In genomic region chr6:57701686-57702085, GRCm38 (mm10) we compare ENCODE assay signal across 9 mouse cellular contexts. TPM values are rescaled to one million over a fixed set of nuclear protein-coding genes. Genes with fewer than 3 reads are reported as not detected.
DNase-seq lines count a peak whose midpoint lies in the region; ATAC-seq lines count a peak whose summit lies in the region.
"Had no signal": no experiment of that assay in that cellular context is flagged by ENCODE, and none has a peak within 500 bp of the region (broad histone marks: within the 10 kb centered on the region; RNA-seq: fewer than 3 reads in every experiment).

No protein-coding gene starts in this region.

- no peaks in the 10 kb centered on the region for H3K4me1 ChIP-seq in kidney, embryonic 14.5 days (ENCODE audit: control insufficient read depth, insufficient read depth, low read length)
- peaks cover 15% of the 10 kb centered on the region for H3K4me1 ChIP-seq in embryonic facial prominence, embryonic 10.5 days
- peaks cover 16% of the 10 kb centered on the region for H3K4me1 ChIP-seq in hindbrain, embryonic 12.5 days
- H3K4me1 ChIP-seq in midbrain, embryonic 13.5 days (replicated peaks): peaks cover 31% of the 10 kb centered on the region

- WGBS in kidney, embryonic 14.5 days: 72% methylated on average over 4 of the region's 4 CpGs
- 66% methylated on average over 4 of the region's 4 CpGs for WGBS in embryonic facial prominence, embryonic 10.5 days
- WGBS in hindbrain, embryonic 12.5 days: 53% methylated on average over 4 of the region's 4 CpGs
- 35% methylated on average over 4 of the region's 4 CpGs for whole genome bisulfite sequencing in midbrain, embryonic 13.5 days

- H3K4me2 ChIP-seq in kidney, embryonic 14.5 days (replicated peaks; ENCODE audit: low read depth, low read length): peak overlapping the region; percentile 67
- H3K4me2 ChIP-seq in hindbrain, embryonic 12.5 days (replicated peaks): peak overlapping the region; percentile 58
- peak overlapping the region; percentile 71 for H3K4me2 ChIP-seq in midbrain, embryonic 13.5 days (replicated peaks)

- no peak overlapping the region for H3K4me3 ChIP-seq in kidney, embryonic 14.5 days (ENCODE audit: low read length)
- H3K4me3 ChIP-seq in embryonic facial prominence, embryonic 10.5 days: peak overlapping the region; percentile 81
- H3K4me3 ChIP-seq in hindbrain, embryonic 12.5 days: peak overlapping the region; percentile 49
- H3K4me3 ChIP-seq in midbrain, embryonic 13.5 days (replicated peaks): peak overlapping the region; percentile 57

- no peak overlapping the region for H3K27ac ChIP-seq in kidney, embryonic 14.5 days (ENCODE audit: low read depth, low read length)
- no peak overlapping the region; the same call in 1 of the 2 replicates for H3K27ac ChIP-seq in embryonic facial prominence, embryonic 10.5 days (replicated peaks)
- peak overlapping the region; percentile 98 for H3K27ac ChIP-seq in hindbrain, embryonic 12.5 days
- peak overlapping the region; percentile 99 for H3K27ac ChIP-seq in midbrain, embryonic 13.5 days

- no peak for DNase-seq in kidney, postnatal 14 days
- no peak for DNase-seq in embryonic facial prominence, embryonic 10.5 days (ENCODE audit: low spot score)
- no peak for DNase-seq in thymus, postnatal 25 days
- no peak for DNase-seq in right cerebral cortex, adult 18-20 months
- no peak for DNase-seq in ovary, adult 18-20 months (ENCODE audit: low spot score)

- no peak overlapping the region for H3K9ac ChIP-seq in kidney, embryonic 14.5 days (ENCODE audit: low read depth, low read length)
- peak overlapping the region; percentile 86 for H3K9ac ChIP-seq in hindbrain, embryonic 12.5 days
- H3K9ac ChIP-seq in midbrain, embryonic 13.5 days (replicated peaks): peak overlapping the region; percentile 83

- no peaks in the 10 kb centered on the region for H3K27me3 ChIP-seq in kidney, embryonic 14.5 days (ENCODE audit: control insufficient read depth, insufficient read depth, low read length)
- H3K27me3 ChIP-seq in embryonic facial prominence, embryonic 10.5 days (replicated peaks; ENCODE audit: low read depth, poor library complexity, severe bottlenecking): no peaks in the 10 kb centered on the region
- H3K27me3 ChIP-seq in hindbrain, embryonic 12.5 days: no peaks in the 10 kb centered on the region
- H3K27me3 ChIP-seq in midbrain, embryonic 13.5 days: no peaks in the 10 kb centered on the region

- ATAC-seq in kidney, embryonic 14.5 days (ENCODE audit: low FRiP score, low TSS enrichment): no peak
- ATAC-seq in hindbrain, embryonic 12.5 days (ENCODE audit: low FRiP score): no peak
- no peak for ATAC-seq in midbrain, embryonic 13.5 days

- no peaks in the 10 kb centered on the region for H3K36me3 ChIP-seq in kidney, embryonic 14.5 days (ENCODE audit: control insufficient read depth, insufficient read depth, low read length)
- H3K36me3 ChIP-seq in embryonic facial prominence, embryonic 10.5 days (replicated peaks): no peaks in the 10 kb centered on the region
- H3K36me3 ChIP-seq in hindbrain, embryonic 12.5 days: no peaks in the 10 kb centered on the region
- no peaks in the 10 kb centered on the region for H3K36me3 ChIP-seq in midbrain, embryonic 13.5 days
- H3K36me3 ChIP-seq: G1E had no signal

- no peaks in the 10 kb centered on the region for H3K9me3 ChIP-seq in kidney, embryonic 14.5 days (ENCODE audit: control insufficient read depth, low read length)
- H3K9me3 ChIP-seq in embryonic facial prominence, embryonic 10.5 days: no peaks in the 10 kb centered on the region
- no peaks in the 10 kb centered on the region for H3K9me3 ChIP-seq in hindbrain, embryonic 12.5 days (replicated peaks)
- no peaks in the 10 kb centered on the region for H3K9me3 ChIP-seq in midbrain, embryonic 13.5 days
- H3K9me3 ChIP-seq: G1E had no signal

RNA-seq across cellular contexts. Expression of gene Lancl2, which starts 0.7 kb away (rescaled TPM):
- 24.3 and 37.7 TPM in 2 replicates for polyA plus RNA-seq in kidney, embryonic 14.5 days (2014; fragmentation: Nextera tagmentation; extraction: Ambion mirVana)
- 33.8 and 36.6 TPM in 2 replicates for polyA plus RNA-seq in embryonic facial prominence, embryonic 10.5 days (2016; fragmentation: Nextera tagmentation; extraction: Ambion mirVana)
- 54.5 and 58.7 TPM in 2 replicates for polyA plus RNA-seq in hindbrain, embryonic 12.5 days (2016; fragmentation: Nextera tagmentation; extraction: Ambion mirVana)
- polyA plus RNA-seq in midbrain, embryonic 13.5 days (2015; fragmentation: Nextera tagmentation; extraction: Ambion mirVana): 80.1 and 89.0 TPM in 2 replicates

RNA-seq across cellular contexts. Expression of gene Pyurf, which starts 9.8 kb away (rescaled TPM):
- 22.8 and 26.3 TPM in 2 replicates for polyA plus RNA-seq in kidney, embryonic 14.5 days (2014; fragmentation: Nextera tagmentation; extraction: Ambion mirVana)
- polyA plus RNA-seq in embryonic facial prominence, embryonic 10.5 days (2016; fragmentation: Nextera tagmentation; extraction: Ambion mirVana): 19.1 and 21.0 TPM in 2 replicates
- polyA plus RNA-seq in hindbrain, embryonic 12.5 days (2016; fragmentation: Nextera tagmentation; extraction: Ambion mirVana): 15.9 and 16.1 TPM in 2 replicates
- polyA plus RNA-seq in midbrain, embryonic 13.5 days (2015; fragmentation: Nextera tagmentation; extraction: Ambion mirVana): 14.5 and 14.9 TPM in 2 replicates

Comparison
In these comparisons a context has a peak if more than half of its experiments do, and no peak if none do; other contexts are left out.
1. H3K27ac ChIP-seq: peak in hindbrain, embryonic 12.5 days (single experiment) and midbrain, embryonic 13.5 days (single experiment); none in kidney, embryonic 14.5 days (single experiment) and embryonic facial prominence, embryonic 10.5 days (single experiment).
2. Peak in every context shown above with its lines, with median percentiles within 50 percentile points of each other: H3K4me2 ChIP-seq.